Mouse (Mus musculus): ENCODE data around the gene Zfp462.
"Not testable (repeated sequence)": the region's sequence is repeated elsewhere in the genome, so short reads cannot be mapped to it uniquely, and the experiment has no call there.

Gene Zfp462

GRCm38 (mm10) chr4:54944921-54945430 is at the start of gene Zfp462:
TSS of gene Zfp462 (plus strand) at chr4:54945048.
- DNase-seq (ENCODE audit: low read depth in 2 of 2, low spot score in 2 of 2) = no peak

DNA sequence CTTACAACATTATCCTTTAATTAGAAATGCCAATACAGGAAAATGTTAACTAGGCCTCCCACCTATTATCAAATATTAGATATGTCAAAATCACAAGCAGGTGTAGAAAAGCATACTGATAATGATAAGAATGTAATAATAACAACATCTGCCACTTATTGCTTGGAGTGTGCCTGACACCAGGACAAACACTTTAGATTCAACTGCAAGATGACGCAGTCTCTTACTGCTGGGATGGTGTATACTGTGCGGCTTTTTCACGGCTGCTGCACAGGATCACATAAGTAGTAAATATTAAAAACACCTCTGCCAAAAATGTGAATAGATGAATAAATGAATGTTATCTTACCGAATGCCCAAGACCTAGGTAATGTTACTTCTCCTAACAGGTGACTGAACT is 48.8 kb upstream of the Zfp462 start:
- no peak for DNase-seq (ENCODE audit: low read depth in 2 of 2, low spot score in 2 of 2)

GRCm38 (mm10) chr4:54904641-54905040 is 40.2 kb upstream of the Zfp462 start:
- no peak for DNase-seq (ENCODE audit: low read depth in 2 of 2, low spot score in 2 of 2)

DNA sequence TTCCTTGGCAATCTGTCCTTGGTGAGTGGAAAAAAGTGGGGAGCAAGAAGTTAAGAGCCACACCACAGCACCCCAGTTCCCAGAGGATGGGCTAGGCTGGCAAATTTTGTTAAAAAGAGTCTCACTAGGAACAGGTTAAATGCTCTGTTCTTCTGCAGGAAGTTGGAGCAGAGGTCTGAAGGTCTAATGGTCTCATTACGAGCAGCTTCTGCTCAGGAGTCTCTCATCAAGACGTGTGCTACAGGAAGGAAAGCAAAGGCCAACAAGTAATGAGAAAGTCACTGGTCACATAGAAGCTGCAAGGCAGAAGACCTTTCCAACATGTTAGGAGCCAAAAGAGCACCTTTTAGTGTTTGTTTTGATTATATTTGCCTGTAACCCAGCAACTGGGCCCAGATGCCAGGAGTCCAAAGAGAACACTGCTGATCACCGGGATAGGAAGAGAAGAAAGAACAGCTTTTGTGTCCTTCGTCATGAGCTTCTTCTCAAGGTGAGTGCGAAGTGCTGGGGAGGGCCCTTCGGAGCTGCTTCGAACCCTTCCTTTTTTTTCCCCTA is 39.4 kb upstream of the Zfp462 start:
- DNase-seq (ENCODE audit: low read depth in 2 of 2, low spot score in 2 of 2) = no peak

DNA sequence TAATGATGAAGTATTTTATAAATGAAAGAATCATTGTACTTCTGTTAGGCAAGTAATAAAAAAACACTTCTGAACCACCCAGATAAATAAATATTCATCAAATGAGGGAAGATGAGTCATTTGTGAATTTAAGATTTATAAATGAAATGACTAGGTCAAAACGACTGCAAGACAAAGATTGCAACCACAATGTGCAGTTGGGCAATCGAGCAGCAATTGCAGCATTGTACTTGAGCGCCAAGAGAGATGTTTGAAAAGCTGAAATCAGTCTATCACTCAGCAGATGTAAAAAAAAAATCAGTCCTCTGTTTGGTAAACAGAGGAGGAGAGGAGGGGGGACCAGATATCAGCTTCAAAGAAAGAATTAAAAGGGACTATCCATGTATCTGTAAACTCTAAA is 34.5 kb upstream of the Zfp462 start:
- no peak for DNase-seq (ENCODE audit: low read depth in 2 of 2, low spot score in 2 of 2)

GRCm38 (mm10) chr4:54918276-54918675 is 26.6 kb upstream of the Zfp462 start:
- no peak for DNase-seq (ENCODE audit: low read depth in 2 of 2, low spot score in 2 of 2)

DNA sequence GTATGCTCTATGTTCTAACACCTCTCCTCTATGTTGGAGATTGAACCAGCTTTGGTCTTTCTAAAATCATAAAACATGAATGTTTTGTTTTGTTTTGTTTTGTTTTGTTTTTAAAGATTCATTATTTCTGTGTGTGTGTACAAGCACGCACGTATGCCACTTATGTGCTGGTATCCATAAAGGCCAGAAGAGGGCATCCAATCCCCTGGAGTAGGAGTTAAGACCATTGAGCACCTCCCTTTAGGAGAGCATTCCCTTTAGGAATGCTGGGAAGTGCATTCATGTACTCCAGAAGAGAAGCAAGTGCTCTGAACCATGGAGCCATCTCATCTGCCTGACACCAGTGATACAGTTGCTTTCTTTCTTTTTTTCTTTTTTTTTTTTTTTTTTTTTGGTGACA is 21.5 kb upstream of the Zfp462 start:
- DNase-seq (ENCODE audit: low read depth in 2 of 2, low spot score in 2 of 2) = no peak

- DNase-seq (ENCODE audit: low read depth in 2 of 2, low spot score in 2 of 2) = no peak
Observed at GRCm38 (mm10) chr4:54924306-54924705, 20.5 kb upstream of the Zfp462 start.

DNA sequence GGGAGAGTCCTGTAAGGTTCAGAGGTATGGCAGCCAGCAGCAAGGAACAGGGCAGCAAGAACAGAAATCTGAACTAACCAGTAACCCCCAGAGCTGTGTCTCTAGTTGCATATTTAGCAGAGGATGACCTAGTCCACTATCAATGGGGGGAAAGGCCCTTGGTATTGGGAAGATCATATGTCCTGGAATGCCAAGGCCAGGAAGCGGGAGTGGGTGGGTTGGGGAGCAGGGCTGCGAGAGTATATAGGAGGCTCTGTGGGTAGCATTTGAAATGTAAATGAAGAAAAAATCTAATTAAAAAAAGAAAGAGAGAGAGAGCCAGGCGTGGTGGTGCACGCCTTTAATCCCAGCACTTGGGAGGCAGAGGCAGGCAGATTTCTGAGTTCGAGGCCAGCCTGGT is 18.4 kb upstream of the Zfp462 start:
- not testable (repeated sequence) for DNase-seq (ENCODE audit: low read depth in 2 of 2, low spot score in 2 of 2)

DNA sequence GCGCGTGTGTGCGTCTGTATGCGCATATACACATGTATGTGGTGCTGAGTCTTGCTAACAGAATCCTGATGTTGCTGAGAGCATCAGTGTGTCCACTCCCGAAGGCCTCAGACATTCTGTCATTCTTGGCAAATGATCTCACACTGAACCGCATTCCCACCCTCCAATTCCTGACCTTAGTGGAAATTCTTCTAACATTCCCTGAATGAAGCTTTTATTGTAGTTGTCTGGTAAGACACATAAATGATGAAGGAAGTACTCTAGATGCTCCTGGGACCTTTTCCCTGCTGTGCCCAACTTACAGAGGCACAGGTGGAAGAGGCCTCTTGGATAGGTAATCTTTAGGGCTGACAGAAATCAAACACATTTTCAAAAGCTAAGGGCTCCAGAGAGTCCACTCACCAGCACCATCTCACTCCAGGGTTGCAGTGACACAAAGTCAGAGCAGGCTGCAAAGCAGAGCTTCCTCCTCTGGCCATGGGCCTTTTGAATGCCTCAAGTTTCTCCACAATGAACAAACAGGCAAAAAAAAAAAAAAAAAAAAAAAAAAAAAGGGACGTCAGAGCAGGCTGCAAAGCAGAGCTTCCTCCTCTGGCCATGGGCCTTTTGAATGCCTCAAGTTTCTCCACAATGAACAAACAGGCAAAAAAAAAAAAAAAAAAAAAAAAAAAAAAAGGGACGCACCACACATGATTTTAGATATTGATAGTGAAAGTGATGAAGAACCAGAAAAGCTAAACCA is 17.4 kb upstream of the Zfp462 start:
- not testable (repeated sequence) for DNase-seq (ENCODE audit: low read depth in 2 of 2, low spot score in 2 of 2)

DNA sequence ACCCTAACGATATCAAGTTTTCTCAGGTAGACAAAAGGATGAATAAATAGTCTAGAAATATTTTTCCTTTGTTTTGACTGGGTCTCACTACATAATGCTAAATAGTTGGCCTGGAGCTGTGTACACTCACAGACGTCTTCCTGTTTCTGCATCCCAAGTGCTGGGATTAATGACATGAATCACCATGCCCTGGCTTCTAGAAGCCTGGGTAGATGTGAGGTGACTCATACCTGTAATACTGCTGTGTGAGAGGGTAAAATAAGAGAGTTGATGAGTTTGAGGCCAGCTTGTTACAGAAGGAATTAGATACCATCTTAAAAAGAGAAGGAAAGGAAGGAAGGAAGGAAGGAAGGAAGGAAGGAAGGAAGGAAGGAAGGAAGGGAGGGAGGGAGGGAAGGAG is 15.2 kb upstream of the Zfp462 start:
- no peak for DNase-seq (ENCODE audit: low read depth in 2 of 2, low spot score in 2 of 2)

DNA sequence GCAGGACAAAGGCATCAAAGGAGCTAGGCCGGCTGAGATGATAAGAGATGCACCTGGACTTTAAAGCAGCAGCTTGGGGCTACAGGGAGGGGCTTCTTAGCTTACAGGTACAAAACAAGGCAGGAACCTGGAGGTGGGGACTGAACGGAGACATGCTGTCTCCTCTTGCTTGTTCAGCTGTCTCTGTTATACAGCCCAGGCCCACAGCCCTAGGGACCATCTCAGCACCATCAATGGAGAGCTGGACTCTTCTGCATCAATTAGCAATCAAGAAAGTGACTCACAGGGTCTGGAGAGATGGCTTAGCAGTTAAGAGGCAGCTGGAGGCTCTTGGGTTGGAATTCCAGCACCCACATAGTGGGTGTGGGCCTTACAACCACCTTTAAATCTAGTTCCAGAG is 12.2 kb upstream of the Zfp462 start:
- DNase-seq (ENCODE audit: low read depth in 2 of 2, low spot score in 2 of 2) = no peak

DNA sequence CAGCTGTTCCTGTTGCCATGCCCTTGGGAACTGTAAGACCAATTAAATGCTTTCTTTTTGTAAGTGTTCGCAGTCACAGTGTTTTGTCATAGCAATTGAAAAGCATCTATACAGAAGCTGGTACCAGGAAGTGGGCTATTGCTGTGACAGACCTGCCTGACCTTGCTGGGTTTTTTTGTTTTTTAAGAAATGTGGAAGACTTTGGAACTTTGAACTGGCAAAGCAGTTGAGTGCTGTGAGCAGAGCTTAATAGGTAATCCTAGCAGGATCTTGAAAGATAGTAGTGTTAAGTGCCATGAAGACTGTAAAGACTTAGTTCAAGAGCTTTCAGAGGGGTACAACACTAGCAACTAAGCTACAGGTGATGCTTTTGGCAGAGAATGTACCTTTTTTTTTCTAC is 7.7 kb upstream of the Zfp462 start:
- DNase-seq (ENCODE audit: low read depth in 2 of 2, low spot score in 2 of 2) = no peak

- no peak for DNase-seq (ENCODE audit: low read depth in 2 of 2, low spot score in 2 of 2)
Observed at GRCm38 (mm10) chr4:54945603-54946445, 976 bp downstream of the Zfp462 start.

DNA sequence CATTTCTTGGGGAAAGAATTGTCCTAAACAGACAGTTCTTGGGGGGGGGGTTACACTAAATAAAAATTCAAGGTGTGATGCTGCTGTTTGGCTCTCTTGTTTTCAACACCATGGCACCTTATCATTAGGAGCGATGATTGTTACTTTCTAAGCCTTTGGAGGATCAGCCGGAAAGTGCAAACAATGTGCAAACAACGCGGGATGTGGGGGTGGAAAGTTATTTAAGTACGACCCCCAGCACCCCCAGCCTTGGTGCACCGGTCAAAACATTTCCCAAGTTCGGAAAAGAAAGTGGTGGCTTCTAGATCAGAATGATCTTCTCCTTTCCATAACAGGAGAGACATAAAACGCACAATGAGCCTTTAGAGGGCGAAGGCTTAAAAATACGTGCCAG is 1.8 kb downstream of the Zfp462 start:
- DNase-seq (ENCODE audit: low read depth in 2 of 2, low spot score in 2 of 2) = no peak

DNA sequence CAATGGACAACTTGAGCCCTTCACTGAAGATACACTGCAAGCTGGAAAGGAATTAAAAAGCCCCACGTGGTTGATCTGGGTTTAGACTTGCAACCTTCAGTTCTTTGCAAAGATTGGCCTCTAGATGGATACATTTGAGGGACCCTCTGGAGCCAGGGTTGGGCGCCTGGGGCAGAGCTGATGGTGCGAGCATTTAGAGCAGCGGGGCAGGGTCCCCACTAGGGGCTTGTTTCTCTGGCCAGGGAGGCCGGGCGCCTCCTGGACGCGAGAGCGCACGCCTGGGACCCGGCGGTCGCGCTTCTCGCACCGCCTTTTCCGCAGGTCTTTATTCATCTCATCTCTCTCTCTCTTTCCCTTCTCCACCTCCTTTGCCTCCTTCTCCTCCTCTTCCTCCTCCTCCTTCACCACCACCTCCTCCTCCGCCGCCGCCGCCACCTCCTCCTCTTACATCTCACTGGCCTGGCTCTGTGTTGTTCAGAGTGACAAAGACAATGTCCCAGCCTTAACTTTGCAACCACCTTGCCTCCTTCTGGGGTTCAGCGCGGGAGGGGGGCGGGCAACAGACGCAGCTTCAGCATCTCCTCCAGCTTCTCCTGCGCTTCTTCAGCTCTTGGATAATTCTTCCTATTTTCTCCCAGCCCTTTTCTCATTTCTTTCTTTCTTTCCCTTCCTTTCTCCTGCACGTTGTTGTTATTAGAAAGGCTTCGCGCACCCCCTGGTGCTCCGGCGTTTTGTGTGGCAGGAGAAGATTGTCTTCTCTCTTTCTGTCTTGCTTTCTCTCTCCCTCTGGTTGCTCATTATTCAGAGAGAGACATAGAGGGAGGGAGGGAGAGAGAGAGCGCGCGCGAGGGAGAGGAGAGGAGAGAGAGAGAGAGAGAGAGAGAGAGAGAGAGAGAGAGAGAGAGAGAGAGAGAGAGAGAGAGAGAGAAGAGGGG is 2.5 kb downstream of the Zfp462 start:
- no peak for DNase-seq (ENCODE audit: low read depth in 2 of 2, low spot score in 2 of 2)

DNA sequence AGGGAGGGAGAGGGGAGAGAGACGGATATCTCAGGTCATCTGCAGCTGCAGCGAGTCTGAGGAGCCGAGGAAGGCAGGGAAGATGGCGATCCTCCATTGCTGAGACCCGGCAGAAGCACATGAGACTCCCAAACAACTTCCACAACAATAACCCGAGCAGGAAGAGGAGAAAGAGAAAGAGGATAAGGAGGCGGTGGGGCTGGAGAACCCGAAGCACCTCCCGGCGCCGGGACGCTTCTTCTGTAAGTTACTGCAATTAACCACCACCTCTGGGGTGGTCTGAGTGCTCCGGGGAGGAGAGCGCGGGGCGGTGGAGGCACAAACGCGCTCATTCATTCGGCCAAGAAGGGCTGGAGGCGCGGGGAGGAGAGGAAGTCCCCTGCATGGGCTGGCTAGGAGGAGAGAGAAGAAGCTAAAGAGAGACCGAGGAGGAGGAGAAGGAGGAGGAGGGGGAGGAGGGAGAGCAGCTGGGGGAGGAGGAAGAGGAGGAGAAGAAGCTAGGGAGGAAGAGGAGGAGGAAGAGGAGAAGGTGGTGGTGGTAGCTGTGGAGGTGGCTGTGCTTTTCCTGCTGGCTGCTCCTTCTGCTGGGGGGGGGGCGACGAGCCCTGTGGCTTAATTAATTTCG is 3.3 kb downstream of the Zfp462 start:
- DNase-seq (ENCODE audit: low read depth in 2 of 2, low spot score in 2 of 2) = no peak

DNA sequence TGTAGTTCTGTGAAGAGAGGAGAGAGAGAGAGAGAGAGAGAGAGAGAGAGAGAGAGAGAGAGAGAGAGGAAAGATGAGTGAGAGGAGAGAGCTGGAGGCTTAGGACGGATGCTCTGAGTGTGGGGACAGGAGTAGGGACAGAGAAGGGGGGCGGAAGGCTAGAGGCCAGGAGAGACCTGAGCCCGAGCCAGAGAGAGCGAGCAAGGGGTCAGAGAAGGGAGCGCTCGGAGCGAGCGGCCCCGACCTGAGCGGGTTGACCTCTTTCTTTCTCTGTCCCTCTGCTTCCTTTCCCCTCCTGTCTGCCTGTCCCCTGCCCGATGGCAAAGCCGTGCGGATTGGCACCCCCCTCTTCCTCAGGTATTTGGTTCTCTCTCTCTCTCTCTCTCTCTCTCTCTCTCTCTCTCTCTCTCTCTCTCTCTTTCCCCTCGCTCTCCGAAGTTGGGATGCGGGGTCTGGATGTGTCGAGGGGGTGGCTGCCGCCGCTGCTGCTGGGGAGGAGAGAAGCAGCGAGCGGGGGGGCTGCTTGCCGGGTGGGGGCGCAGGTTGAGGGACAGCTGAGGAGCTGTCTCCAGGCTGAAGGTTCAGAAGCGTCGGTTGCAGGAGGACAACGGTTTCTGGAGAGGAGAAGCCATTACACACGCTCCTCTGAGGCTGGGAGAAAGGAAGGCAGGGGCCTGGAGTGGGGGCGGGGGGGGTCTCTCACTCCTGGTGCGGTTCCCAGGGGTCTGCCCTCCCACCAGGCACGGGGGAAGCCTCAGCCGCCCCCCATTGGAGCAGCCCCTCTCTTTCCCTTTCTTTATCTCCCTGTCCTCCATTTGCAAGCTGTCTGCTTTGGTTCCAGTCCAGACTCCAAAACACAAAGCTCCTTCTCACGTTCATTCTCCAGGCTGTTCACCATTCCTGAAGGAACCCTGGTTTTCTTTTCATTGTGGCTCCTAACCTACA is 4.0 kb downstream of the Zfp462 start:
- DNase-seq (ENCODE audit: low read depth in 2 of 2, low spot score in 2 of 2) = no peak

DNA sequence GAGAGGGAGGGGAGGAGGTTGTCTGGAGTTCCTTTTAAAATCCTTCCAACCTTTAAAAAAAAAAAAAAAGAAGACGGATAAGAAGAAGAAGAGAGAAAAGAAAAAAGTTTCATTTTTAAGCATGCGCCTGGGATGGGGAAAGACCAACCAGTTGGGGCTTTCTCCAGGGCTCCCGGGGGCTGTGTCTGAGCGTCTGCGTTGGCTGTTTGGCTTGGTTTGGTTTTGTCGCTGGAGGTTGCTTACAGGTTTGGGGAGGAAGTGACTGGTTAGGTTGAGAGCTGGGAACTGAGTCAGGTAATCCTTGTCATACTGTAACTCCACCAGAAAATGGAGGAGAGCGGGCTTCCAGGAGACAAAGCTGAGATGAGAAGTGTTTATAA is 4.7 kb downstream of the Zfp462 start:
- no peak for DNase-seq (ENCODE audit: low read depth in 2 of 2, low spot score in 2 of 2)
